Mouse (Mus musculus): Measurements from ENCODE around the gene Atp6v0d1. TPM values are rescaled to one million over a fixed set of nuclear protein-coding genes. Genes with fewer than 3 reads are reported as not detected.

Atp6v0d1 gene
- polyA plus RNA-seq, 1 experiment from 2014 or later = 82.9 TPM

- no peak overlapping the region for H3K4me2 ChIP-seq (replicated peaks; ENCODE audit: low read depth, low read length)
- no peak overlapping the region for H3K9ac ChIP-seq (replicated peaks; ENCODE audit: low read depth, low read length)
- H3K4me1 ChIP-seq (ENCODE audit: control insufficient read depth, insufficient read depth, low read length) = 0 out of 2 replicates have a peak, but pooled peaks cover 2% of the 10 kb centered on the region
- no peaks in the 10 kb centered on the region for H3K27me3 ChIP-seq (ENCODE audit: control insufficient read depth, insufficient read depth, low read length)
- no peak overlapping the region for H3K4me3 ChIP-seq (ENCODE audit: low read depth, low read length)
- 0 out of 2 replicates have a peak, but pooled peaks have one; percentile 33 for ATAC-seq (ENCODE audit: insufficient number of reproducible peaks, insufficient read depth, low FRiP score, low read depth)
- 67% methylated on average over 3 of the region's 3 CpGs for WGBS
- no peaks in the 10 kb centered on the region for H3K9me3 ChIP-seq (ENCODE audit: control insufficient read depth, low read depth, low read length)
- no peak overlapping the region for H3K27ac ChIP-seq (ENCODE audit: low read length)
- H3K36me3 ChIP-seq (ENCODE audit: control insufficient read depth, insufficient read depth, low read length) = no peaks in the 10 kb centered on the region
Observed at GRCm38 (mm10) chr8:105484030-105484368, 81.8 kb downstream of the Atp6v0d1 start.

DNA sequence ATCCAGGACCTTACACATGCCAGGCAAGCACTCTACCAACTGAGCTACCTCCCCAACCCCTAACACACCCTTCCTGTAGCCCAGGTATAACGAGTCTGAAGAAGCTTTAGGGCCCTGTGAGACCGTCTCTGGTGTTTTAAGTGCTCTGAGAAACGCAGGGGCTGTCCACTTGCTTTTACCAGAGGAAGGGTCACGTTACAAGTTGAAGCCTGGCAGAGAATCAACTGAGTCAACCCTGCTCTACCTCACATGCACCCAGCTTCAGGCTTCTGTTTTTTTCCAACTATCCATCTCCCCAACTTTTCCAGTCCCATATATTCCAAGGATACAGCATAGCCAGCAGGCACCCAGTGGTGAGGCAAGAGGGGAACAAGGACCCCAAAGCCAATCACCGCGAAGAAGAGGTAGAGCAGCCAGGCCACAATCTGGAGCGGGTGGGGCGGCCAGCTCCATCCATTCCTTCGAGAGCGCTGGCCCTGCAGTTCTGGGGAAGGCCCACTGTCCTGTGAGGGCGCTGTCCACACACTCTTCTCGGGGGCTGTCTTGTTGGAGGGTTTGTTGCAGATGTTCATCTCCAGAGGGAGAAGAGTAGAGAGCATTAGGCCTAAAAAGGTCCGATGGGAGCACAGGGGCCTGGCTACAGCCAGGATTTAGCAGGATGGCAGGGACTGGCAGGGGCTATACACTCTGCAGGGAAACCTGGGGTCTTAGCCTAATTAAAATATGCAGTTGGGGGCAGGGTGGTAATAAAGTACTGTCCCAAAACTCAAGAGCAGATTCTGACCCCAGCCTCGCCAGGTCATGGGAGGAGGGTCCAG, 82.4 kb downstream of the Atp6v0d1 start:
- no peak overlapping the region for H3K27ac ChIP-seq (ENCODE audit: low read length)
- H3K27me3 ChIP-seq (ENCODE audit: control insufficient read depth, insufficient read depth, low read length) = no peaks in the 10 kb centered on the region
- H3K9ac ChIP-seq (replicated peaks; ENCODE audit: low read depth, low read length) = no peak overlapping the region
- peaks cover 4% of the 10 kb centered on the region; the same call in 1 of the 2 replicates for H3K36me3 ChIP-seq (ENCODE audit: control insufficient read depth, insufficient read depth, low read length)
- no peak overlapping the region for H3K4me3 ChIP-seq (ENCODE audit: low read depth, low read length)
- ATAC-seq (ENCODE audit: insufficient number of reproducible peaks, insufficient read depth, low FRiP score, low read depth) = peak; percentile 51
- no peak overlapping the region for H3K4me2 ChIP-seq (replicated peaks; ENCODE audit: low read depth, low read length)
- H3K9me3 ChIP-seq (ENCODE audit: control insufficient read depth, low read depth, low read length) = no peaks in the 10 kb centered on the region
- WGBS = 40% methylated on average over 14 of the region's 14 CpGs
- 0 out of 2 replicates have a peak, but pooled peaks cover 2% of the 10 kb centered on the region for H3K4me1 ChIP-seq (ENCODE audit: control insufficient read depth, insufficient read depth, low read length)

- 68% methylated on average over 8 of the region's 8 CpGs for WGBS
- no peak for ATAC-seq (ENCODE audit: insufficient number of reproducible peaks, insufficient read depth, low FRiP score, low read depth)
- no peaks in the 10 kb centered on the region for H3K9me3 ChIP-seq (ENCODE audit: control insufficient read depth, low read depth, low read length)
- H3K4me2 ChIP-seq (replicated peaks; ENCODE audit: low read depth, low read length) = no peak overlapping the region
- 0 out of 2 replicates have a peak, but pooled peaks cover 2% of the 10 kb centered on the region for H3K4me1 ChIP-seq (ENCODE audit: control insufficient read depth, insufficient read depth, low read length)
- no peak overlapping the region for H3K27ac ChIP-seq (ENCODE audit: low read length)
- no peak overlapping the region for H3K4me3 ChIP-seq (ENCODE audit: low read depth, low read length)
- H3K9ac ChIP-seq (replicated peaks; ENCODE audit: low read depth, low read length) = no peak overlapping the region
- H3K36me3 ChIP-seq (ENCODE audit: control insufficient read depth, insufficient read depth, low read length) = peaks cover 13% of the 10 kb centered on the region; the same call in 1 of the 2 replicates
- H3K27me3 ChIP-seq (ENCODE audit: control insufficient read depth, insufficient read depth, low read length) = no peaks in the 10 kb centered on the region
Observed at GRCm38 (mm10) chr8:105482123-105482522, 83.7 kb downstream of the Atp6v0d1 start.

- 0 out of 2 replicates have a peak, but pooled peaks cover 2% of the 10 kb centered on the region for H3K4me1 ChIP-seq (ENCODE audit: control insufficient read depth, insufficient read depth, low read length)
- H3K4me2 ChIP-seq (replicated peaks; ENCODE audit: low read depth, low read length) = no peak overlapping the region
- no peak overlapping the region for H3K27ac ChIP-seq (ENCODE audit: low read length)
- H3K36me3 ChIP-seq (ENCODE audit: control insufficient read depth, insufficient read depth, low read length) = peaks cover 14% of the 10 kb centered on the region; the same call in 1 of the 2 replicates
- ATAC-seq (ENCODE audit: insufficient number of reproducible peaks, insufficient read depth, low FRiP score, low read depth) = no peak
- WGBS = 76% methylated on average over 6 of the region's 6 CpGs
- H3K9me3 ChIP-seq (ENCODE audit: control insufficient read depth, low read depth, low read length) = no peaks in the 10 kb centered on the region
- no peaks in the 10 kb centered on the region for H3K27me3 ChIP-seq (ENCODE audit: control insufficient read depth, insufficient read depth, low read length)
- no peak overlapping the region for H3K4me3 ChIP-seq (ENCODE audit: low read depth, low read length)
- no peak overlapping the region for H3K9ac ChIP-seq (replicated peaks; ENCODE audit: low read depth, low read length)
Observed at GRCm38 (mm10) chr8:105481453-105481852, 84.4 kb downstream of the Atp6v0d1 start.

DNA sequence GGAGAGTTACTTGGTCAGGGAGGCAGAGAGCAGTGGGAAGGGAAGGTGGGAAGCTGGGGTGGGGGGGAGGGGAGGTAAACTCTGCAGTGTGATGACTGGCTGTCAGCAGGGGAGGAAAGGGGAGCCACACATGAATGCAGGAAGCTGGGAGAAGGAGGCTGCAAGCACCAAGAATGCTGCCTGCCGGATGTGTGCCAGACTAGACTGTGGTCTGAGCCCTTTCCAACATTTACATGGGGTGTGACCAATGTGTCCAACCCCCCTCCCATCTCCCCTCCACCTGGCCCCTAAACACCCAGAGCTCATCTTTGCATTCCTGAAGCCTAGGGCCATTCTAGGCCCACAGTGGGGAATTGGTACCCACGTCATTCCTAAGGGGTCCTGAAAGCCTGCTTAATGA, 84.8 kb downstream of the Atp6v0d1 start:
- no peak overlapping the region for H3K27ac ChIP-seq (ENCODE audit: low read length)
- WGBS = 39% methylated on average over 2 of the region's 2 CpGs
- H3K27me3 ChIP-seq (ENCODE audit: control insufficient read depth, insufficient read depth, low read length) = no peaks in the 10 kb centered on the region

GRCm38 (mm10) chr8:105477792-105478191, 88.1 kb downstream of the Atp6v0d1 start:
- ATAC-seq (ENCODE audit: insufficient number of reproducible peaks, insufficient read depth, low FRiP score, low read depth) = no peak
- Histone ChIP-seq H3K4me1 (ENCODE audit: control insufficient read depth, insufficient read depth, low read length) (peaks cover 17% of the 10 kb centered on the region; the same call in 1 of the 2 replicates), H3K36me3 (ENCODE audit: control insufficient read depth, insufficient read depth, low read length) (peaks cover 20% of the 10 kb centered on the region), H3K4me3 (ENCODE audit: low read depth, low read length) (no peak overlapping the region), H3K9ac (replicated peaks; ENCODE audit: low read depth, low read length) (no peak overlapping the region), H3K9me3 (ENCODE audit: control insufficient read depth, low read depth, low read length) (no peaks in the 10 kb centered on the region), H3K4me2 (replicated peaks; ENCODE audit: low read depth, low read length) (no peak overlapping the region), H3K27ac (ENCODE audit: low read length) (no peak overlapping the region), H3K27me3 (ENCODE audit: control insufficient read depth, insufficient read depth, low read length) (no peaks in the 10 kb centered on the region)
- WGBS = 65% methylated on average over 3 of the region's 3 CpGs

More for the DNA sequence above, 84.8 kb downstream of the Atp6v0d1 start:
- 0 out of 2 replicates have a peak, but pooled peaks cover 2% of the 10 kb centered on the region for H3K4me1 ChIP-seq (ENCODE audit: control insufficient read depth, insufficient read depth, low read length)
- no peak overlapping the region for H3K9ac ChIP-seq (replicated peaks; ENCODE audit: low read depth, low read length)
- H3K4me3 ChIP-seq (ENCODE audit: low read depth, low read length) = no peak overlapping the region
- ATAC-seq (ENCODE audit: insufficient number of reproducible peaks, insufficient read depth, low FRiP score, low read depth) = no peak
- H3K4me2 ChIP-seq (replicated peaks; ENCODE audit: low read depth, low read length) = no peak overlapping the region
- no peaks in the 10 kb centered on the region for H3K9me3 ChIP-seq (ENCODE audit: control insufficient read depth, low read depth, low read length)
- H3K36me3 ChIP-seq (ENCODE audit: control insufficient read depth, insufficient read depth, low read length) = peaks cover 18% of the 10 kb centered on the region

DNA sequence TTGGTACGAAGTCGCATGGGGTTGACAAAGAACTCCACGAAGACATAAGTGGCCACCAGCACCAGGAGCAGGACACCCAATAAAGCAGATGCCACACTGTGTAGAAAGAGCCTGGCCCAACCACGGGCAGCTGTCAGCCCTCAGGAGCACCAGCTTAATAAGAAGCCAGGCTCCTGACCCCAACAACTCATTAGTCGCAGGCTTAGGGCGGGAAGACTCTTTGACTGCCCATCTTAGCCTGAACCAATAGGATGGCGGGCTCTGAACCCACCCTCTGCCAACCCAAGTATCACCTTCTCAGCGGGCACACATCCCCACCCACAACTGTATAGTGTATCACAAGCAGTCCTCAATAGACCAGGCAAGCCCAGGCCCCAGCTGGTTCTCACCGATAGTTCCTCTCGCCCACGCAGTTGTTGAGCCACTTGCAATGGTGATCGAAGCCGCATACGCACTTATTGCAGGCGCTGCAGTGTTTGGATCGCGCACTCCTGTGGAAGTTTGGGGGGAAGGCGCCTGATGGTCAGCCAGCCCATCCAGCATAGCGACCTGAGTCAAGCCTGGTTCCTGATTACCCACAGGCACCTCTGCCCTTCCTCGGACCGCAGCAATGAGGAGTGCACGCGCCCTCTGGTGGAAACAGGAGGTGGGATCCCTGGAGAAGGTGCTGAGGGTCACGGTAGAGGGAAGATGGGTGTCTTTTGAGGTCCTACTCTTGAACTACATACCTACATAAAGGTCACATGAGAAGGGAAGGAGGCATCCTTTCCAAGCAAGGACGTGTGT, 89.0 kb downstream of the Atp6v0d1 start:
- whole genome bisulfite sequencing = 49% methylated on average over 25 of the region's 25 CpGs
- peaks cover 17% of the 10 kb centered on the region; the same call in 1 of the 2 replicates for H3K4me1 ChIP-seq (ENCODE audit: control insufficient read depth, insufficient read depth, low read length)
- no peak overlapping the region for H3K4me3 ChIP-seq (ENCODE audit: low read depth, low read length)
- H3K27me3 ChIP-seq (ENCODE audit: control insufficient read depth, insufficient read depth, low read length) = no peaks in the 10 kb centered on the region
- ATAC-seq (ENCODE audit: insufficient number of reproducible peaks, insufficient read depth, low FRiP score, low read depth) = no peak
- H3K27ac ChIP-seq (ENCODE audit: low read length) = no peak overlapping the region
- no peaks in the 10 kb centered on the region for H3K9me3 ChIP-seq (ENCODE audit: control insufficient read depth, low read depth, low read length)
- H3K9ac ChIP-seq (replicated peaks; ENCODE audit: low read depth, low read length) = no peak overlapping the region
- no peak overlapping the region for H3K4me2 ChIP-seq (replicated peaks; ENCODE audit: low read depth, low read length)
- peaks cover 20% of the 10 kb centered on the region for H3K36me3 ChIP-seq (ENCODE audit: control insufficient read depth, insufficient read depth, low read length)

DNA sequence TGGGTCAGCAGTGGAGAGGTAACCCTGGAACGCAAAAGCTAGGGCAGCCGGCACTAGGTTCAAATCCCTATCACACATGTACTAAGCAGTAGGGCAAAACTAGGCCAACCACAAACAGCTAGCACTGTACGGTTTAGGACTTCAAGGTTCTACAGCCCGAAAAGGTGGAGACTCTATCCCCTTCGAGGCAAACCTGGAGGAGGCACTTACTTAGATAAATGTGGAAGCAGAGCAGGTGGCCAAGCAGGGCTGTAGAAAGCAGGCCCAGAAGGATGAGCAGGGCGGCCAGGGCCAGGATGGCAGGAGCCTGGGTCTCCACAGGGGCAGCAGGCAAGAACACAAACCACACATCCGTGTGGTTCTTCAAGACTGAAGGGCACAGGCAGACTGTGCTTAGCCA, 89.7 kb downstream of the Atp6v0d1 start:
- no peak for ATAC-seq (ENCODE audit: insufficient number of reproducible peaks, insufficient read depth, low FRiP score, low read depth)
- Histone ChIP-seq H3K4me1 (ENCODE audit: control insufficient read depth, insufficient read depth, low read length) (peaks cover 21% of the 10 kb centered on the region; the same call in 1 of the 2 replicates), H3K27ac (ENCODE audit: low read length) (no peak overlapping the region), H3K4me2 (replicated peaks; ENCODE audit: low read depth, low read length) (no peak overlapping the region), H3K27me3 (ENCODE audit: control insufficient read depth, insufficient read depth, low read length) (no peaks in the 10 kb centered on the region), H3K9ac (replicated peaks; ENCODE audit: low read depth, low read length) (no peak overlapping the region), H3K9me3 (ENCODE audit: control insufficient read depth, low read depth, low read length) (no peaks in the 10 kb centered on the region), H3K36me3 (ENCODE audit: control insufficient read depth, insufficient read depth, low read length) (peaks cover 20% of the 10 kb centered on the region), H3K4me3 (ENCODE audit: low read depth, low read length) (no peak overlapping the region)
- WGBS = 90% methylated on average over 7 of the region's 7 CpGs

Data from stomach, embryonic 14.5 days (tissue).